Mouse (Mus musculus): ENCODE results near the gene Fgfr2. TPM values are rescaled to one million over a fixed set of nuclear protein-coding genes. Genes with fewer than 3 reads are reported as not detected.
"Not testable (repeated sequence)": the region's sequence is repeated elsewhere in the genome, so short reads cannot be mapped to it uniquely, and the experiment has no call there.

Gene Fgfr2
- polyA plus RNA-seq, 1 experiment from 2014 or later: 121 TPM

- ATAC-seq (ENCODE audit: insufficient number of reproducible peaks, insufficient read depth, low FRiP score, low TSS enrichment): no peak
- Histone ChIP-seq H3K4me1 (no peaks in the 10 kb centered on the region), H3K9ac (no peak overlapping the region), H3K4me2 (replicated peaks) (no peak overlapping the region), H3K4me3 (no peak overlapping the region), H3K27me3 (no peaks in the 10 kb centered on the region), H3K36me3 (no peaks in the 10 kb centered on the region), H3K27ac (no peak overlapping the region), H3K9me3 (no peaks in the 10 kb centered on the region)
- 78% methylated on average over 7 of the region's 7 CpGs for WGBS
Observed at GRCm38 (mm10) chr7:130153363-130153969, 2969.7 kb downstream of the Fgfr2 start.

DNA sequence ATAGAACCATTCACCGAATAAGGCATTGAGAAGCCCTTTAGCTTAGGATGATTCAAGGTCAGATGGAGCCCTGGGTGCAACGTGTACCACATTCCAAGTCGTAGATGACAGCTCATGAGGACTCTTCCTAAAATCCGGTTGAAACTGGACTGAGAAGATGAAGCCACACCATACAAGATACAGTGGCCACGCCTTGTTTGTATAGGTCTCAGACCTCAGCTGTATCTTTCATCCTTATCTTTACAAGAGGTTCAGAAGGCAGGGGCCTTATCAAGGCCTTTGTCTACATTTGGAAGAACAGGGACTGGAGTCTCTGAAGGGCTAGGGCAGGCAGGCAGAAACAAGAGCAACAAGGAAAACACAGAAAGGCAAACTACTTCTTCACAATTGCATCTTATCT lies 2974.2 kb downstream of the Fgfr2 start:
- WGBS: 89% methylated on average over 5 of the region's 5 CpGs
- Histone ChIP-seq H3K4me2 (replicated peaks) (no peak overlapping the region), H3K4me3 (no peak overlapping the region), H3K27me3 (no peaks in the 10 kb centered on the region), H3K4me1 (no peaks in the 10 kb centered on the region), H3K9me3 (no peaks in the 10 kb centered on the region), H3K27ac (no peak overlapping the region), H3K36me3 (no peaks in the 10 kb centered on the region), H3K9ac (no peak overlapping the region)
- no peak for ATAC-seq (ENCODE audit: insufficient number of reproducible peaks, insufficient read depth, low FRiP score, low TSS enrichment)

DNA sequence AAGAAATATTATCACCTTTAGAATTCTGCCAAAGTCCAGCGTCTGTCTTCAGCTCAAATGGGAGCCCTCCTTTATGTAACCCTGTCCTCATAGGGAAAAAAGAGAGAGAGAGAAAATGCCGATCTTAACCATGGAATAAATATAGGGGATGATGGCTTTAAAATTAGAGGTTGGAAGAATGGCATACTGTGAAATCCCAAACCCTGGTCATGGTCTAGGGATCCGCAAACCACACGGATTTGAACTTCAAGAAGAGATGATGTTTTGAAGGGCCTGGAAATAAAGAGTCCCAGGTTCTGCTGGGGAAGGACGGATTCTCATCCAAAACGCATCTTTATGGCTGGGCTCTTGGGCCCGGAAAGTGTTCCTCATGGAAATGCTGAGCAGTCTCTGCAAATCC lies 2975.9 kb downstream of the Fgfr2 start:
- H3K4me3 ChIP-seq: no peak overlapping the region
- no peak overlapping the region for H3K27ac ChIP-seq
- no peak for ATAC-seq (ENCODE audit: insufficient number of reproducible peaks, insufficient read depth, low FRiP score, low TSS enrichment)
- H3K9me3 ChIP-seq: no peaks in the 10 kb centered on the region
- 86% methylated on average over 7 of the region's 7 CpGs for WGBS
- no peaks in the 10 kb centered on the region for H3K4me1 ChIP-seq
- H3K4me2 ChIP-seq (replicated peaks): no peak overlapping the region
- H3K27me3 ChIP-seq: no peaks in the 10 kb centered on the region
- no peak overlapping the region for H3K9ac ChIP-seq
- no peaks in the 10 kb centered on the region for H3K36me3 ChIP-seq

DNA sequence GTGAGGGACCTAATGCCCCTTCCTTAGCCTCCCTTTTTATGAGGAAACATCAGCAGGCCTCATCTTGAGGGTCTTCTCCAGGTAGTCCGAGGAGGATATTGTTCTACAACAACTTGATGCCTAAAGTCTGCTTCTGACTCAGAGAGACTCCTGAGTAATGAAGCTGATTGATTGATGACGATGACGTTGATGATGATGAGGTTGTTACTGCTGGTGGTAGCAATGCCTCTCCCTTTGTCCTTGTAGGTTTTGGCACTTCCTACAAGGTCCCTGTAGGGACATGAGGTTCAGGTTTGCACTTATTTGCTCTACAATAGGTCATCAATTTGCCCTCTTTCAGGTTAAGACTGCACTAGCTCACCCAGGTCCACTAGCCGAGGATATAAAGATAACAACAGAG lies 2977.9 kb downstream of the Fgfr2 start:
- WGBS: 92% methylated on average over 4 of the region's 4 CpGs
- ATAC-seq (ENCODE audit: insufficient number of reproducible peaks, insufficient read depth, low FRiP score, low TSS enrichment): no peak
- Histone ChIP-seq H3K27me3 (no peaks in the 10 kb centered on the region), H3K27ac (no peak overlapping the region), H3K9me3 (no peaks in the 10 kb centered on the region), H3K36me3 (no peaks in the 10 kb centered on the region), H3K9ac (no peak overlapping the region), H3K4me3 (no peak overlapping the region), H3K4me1 (no peaks in the 10 kb centered on the region), H3K4me2 (replicated peaks) (no peak overlapping the region)

- no peaks in the 10 kb centered on the region for H3K36me3 ChIP-seq
- H3K4me3 ChIP-seq: no peak overlapping the region
- 80% methylated on average over 7 of the region's 7 CpGs for WGBS
- no peak overlapping the region for H3K27ac ChIP-seq
- H3K9me3 ChIP-seq: no peaks in the 10 kb centered on the region
- ATAC-seq (ENCODE audit: insufficient number of reproducible peaks, insufficient read depth, low FRiP score, low TSS enrichment): no peak
- H3K27me3 ChIP-seq: no peaks in the 10 kb centered on the region
- no peaks in the 10 kb centered on the region for H3K4me1 ChIP-seq
- no peak overlapping the region for H3K4me2 ChIP-seq (replicated peaks)
- no peak overlapping the region for H3K9ac ChIP-seq
Observed at GRCm38 (mm10) chr7:130143371-130143770, 2979.8 kb downstream of the Fgfr2 start.

- no peak overlapping the region for H3K4me2 ChIP-seq (replicated peaks)
- 81% methylated on average over 3 of the region's 3 CpGs for WGBS
- no peaks in the 10 kb centered on the region for H3K9me3 ChIP-seq
- H3K9ac ChIP-seq: no peak overlapping the region
- H3K4me1 ChIP-seq: no peaks in the 10 kb centered on the region
- no peaks in the 10 kb centered on the region for H3K27me3 ChIP-seq
- no peak overlapping the region for H3K27ac ChIP-seq
- ATAC-seq (ENCODE audit: insufficient number of reproducible peaks, insufficient read depth, low FRiP score, low TSS enrichment): no peak
- no peak overlapping the region for H3K4me3 ChIP-seq
- no peaks in the 10 kb centered on the region for H3K36me3 ChIP-seq
Observed at GRCm38 (mm10) chr7:130141088-130141873, 2981.9 kb downstream of the Fgfr2 start.

- Histone ChIP-seq H3K9me3 (no peaks in the 10 kb centered on the region), H3K9ac (no peak overlapping the region), H3K36me3 (no peaks in the 10 kb centered on the region), H3K27me3 (no peaks in the 10 kb centered on the region), H3K4me3 (no peak overlapping the region), H3K4me1 (no peaks in the 10 kb centered on the region), H3K27ac (no peak overlapping the region), H3K4me2 (replicated peaks) (no peak overlapping the region)
- 62% methylated on average over 3 of the region's 3 CpGs for WGBS
- no peak for ATAC-seq (ENCODE audit: insufficient number of reproducible peaks, insufficient read depth, low FRiP score, low TSS enrichment)
Observed at GRCm38 (mm10) chr7:130134924-130135365, 2988.2 kb downstream of the Fgfr2 start.

DNA sequence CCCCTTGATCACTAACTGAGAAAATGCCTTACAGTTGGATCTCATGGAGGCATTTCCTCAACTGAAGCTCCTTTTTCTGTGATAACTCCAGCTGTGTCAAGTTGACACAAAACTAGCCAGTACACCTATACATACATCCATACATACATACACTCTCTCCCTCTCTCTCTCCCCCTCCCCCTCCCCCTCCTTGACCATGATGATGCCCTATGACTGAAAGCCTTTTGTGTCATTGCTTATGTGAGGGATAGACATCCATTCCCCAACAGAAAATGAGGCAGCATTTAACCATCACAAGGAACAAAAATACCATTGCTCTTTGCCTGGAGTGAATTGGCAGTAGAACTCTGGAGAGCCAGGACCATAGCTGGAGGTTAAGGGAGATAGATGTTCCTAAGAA lies 2988.7 kb downstream of the Fgfr2 start:
- H3K4me1 ChIP-seq; ATAC-seq (ENCODE audit: insufficient number of reproducible peaks, insufficient read depth, low FRiP score, low TSS enrichment); H3K27me3 ChIP-seq; H3K9ac ChIP-seq; H3K4me3 ChIP-seq; H3K4me2 ChIP-seq (replicated peaks); H3K27ac ChIP-seq; H3K9me3 ChIP-seq; H3K36me3 ChIP-seq: not testable (repeated sequence)

DNA sequence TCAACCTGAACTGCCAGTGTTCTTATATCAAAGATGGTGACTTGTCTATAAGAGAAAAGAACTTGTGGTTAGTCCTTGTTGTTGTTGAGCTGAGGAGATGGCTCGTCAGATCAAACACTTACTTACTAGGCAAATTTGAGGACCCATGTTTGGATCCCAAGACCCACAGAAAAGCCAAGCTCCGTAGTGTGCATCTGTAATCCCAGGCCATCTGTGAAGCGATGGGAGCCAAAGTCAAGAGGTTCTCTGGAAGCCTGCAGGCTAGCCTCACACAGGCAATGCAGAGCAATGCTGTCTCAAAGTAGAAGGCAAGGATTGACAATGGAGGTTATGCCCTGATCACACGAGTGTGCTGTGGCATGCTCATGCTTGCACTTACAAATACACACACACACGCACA lies 2992.9 kb downstream of the Fgfr2 start:
- ATAC-seq (ENCODE audit: insufficient number of reproducible peaks, insufficient read depth, low FRiP score, low TSS enrichment): no peak
- no peaks in the 10 kb centered on the region for H3K9me3 ChIP-seq
- WGBS: 83% methylated on average over 5 of the region's 5 CpGs
- H3K9ac ChIP-seq: no peak overlapping the region
- H3K27ac ChIP-seq: no peak overlapping the region
- no peaks in the 10 kb centered on the region for H3K27me3 ChIP-seq
- no peak overlapping the region for H3K4me2 ChIP-seq (replicated peaks)
- no peaks in the 10 kb centered on the region for H3K36me3 ChIP-seq
- no peak overlapping the region for H3K4me3 ChIP-seq
- peaks cover 11% of the 10 kb centered on the region; the same call in 1 of the 2 replicates for H3K4me1 ChIP-seq

DNA sequence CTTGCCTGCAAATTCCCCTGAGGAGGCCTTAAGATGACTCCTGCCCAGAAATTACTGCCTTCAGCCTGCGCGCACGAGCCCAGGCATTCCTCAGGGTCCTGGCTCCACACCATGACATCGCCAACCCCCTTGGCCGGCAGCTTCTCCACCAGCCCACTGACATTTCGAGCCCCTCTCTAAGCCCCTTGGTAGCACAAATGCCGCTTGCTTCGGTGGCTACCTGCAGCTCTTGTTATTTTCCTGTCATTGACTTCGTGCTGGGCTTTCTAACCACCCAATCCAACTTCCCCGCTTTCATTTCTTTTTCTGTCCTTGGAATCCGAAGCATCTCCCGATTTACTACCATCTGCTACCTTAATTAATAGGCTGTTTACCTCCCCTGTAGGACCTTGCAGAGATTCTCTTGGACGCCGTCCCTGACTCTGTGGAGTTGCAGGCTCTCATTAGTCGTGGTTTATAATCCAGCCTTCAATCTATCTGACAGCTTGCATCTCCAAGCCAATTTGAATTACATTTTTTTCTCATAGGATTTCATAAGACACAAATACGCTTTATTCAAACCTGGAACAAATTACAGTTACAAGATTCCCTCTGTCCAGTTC lies 2993.7 kb downstream of the Fgfr2 start:
- no peaks in the 10 kb centered on the region for H3K27me3 ChIP-seq
- H3K36me3 ChIP-seq: no peaks in the 10 kb centered on the region
- peaks cover 11% of the 10 kb centered on the region; the same call in 1 of the 2 replicates for H3K4me1 ChIP-seq
- 22% methylated on average over 16 of the region's 16 CpGs for WGBS
- no peak for ATAC-seq (ENCODE audit: insufficient number of reproducible peaks, insufficient read depth, low FRiP score, low TSS enrichment)
- H3K9me3 ChIP-seq: no peaks in the 10 kb centered on the region
- H3K9ac ChIP-seq: no peak overlapping the region
- peak overlapping the region; percentile 13; the same call in 1 of the 2 replicates for H3K4me2 ChIP-seq (replicated peaks)
- H3K27ac ChIP-seq: no peak overlapping the region
- H3K4me3 ChIP-seq: no peak overlapping the region

- H3K9ac ChIP-seq: no peak overlapping the region
- peaks cover 21% of the 10 kb centered on the region for H3K4me1 ChIP-seq
- H3K9me3 ChIP-seq: no peaks in the 10 kb centered on the region
- H3K4me3 ChIP-seq: no peak overlapping the region
- H3K27me3 ChIP-seq: no peaks in the 10 kb centered on the region
- H3K27ac ChIP-seq: no peak overlapping the region
- WGBS: 5% methylated on average over 2 of the region's 2 CpGs
- no peaks in the 10 kb centered on the region for H3K36me3 ChIP-seq
- ATAC-seq (ENCODE audit: insufficient number of reproducible peaks, insufficient read depth, low FRiP score, low TSS enrichment): no peak
- H3K4me2 ChIP-seq (replicated peaks): no peak overlapping the region
Observed at GRCm38 (mm10) chr7:130121507-130121906, 3001.6 kb downstream of the Fgfr2 start.

DNA sequence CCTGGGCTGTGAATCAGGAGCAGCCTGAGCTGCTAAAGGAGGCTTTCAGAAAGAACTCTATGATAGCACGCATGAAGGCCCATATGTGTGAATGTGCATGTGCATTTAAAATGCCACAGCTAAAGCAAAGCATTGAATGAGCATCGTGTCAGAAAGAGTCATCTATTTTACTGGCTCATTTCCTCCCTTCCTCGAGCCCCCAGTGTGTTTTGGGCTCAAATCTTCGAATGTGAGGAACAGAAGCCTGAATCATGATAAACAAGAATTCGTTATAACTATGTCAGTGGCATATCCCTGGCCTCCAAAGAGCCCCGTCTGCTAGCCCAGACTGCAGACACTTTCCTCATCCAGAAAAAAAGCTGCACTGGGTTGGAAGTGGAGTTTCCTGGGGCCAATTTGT lies 3003.7 kb downstream of the Fgfr2 start:
- no peak overlapping the region for H3K9ac ChIP-seq
- no peak overlapping the region for H3K27ac ChIP-seq
- no peaks in the 10 kb centered on the region for H3K36me3 ChIP-seq
- H3K9me3 ChIP-seq: no peaks in the 10 kb centered on the region
- 47% methylated on average over 6 of the region's 6 CpGs for WGBS
- ATAC-seq (ENCODE audit: insufficient number of reproducible peaks, insufficient read depth, low FRiP score, low TSS enrichment): no peak
- H3K4me3 ChIP-seq: no peak overlapping the region
- H3K4me1 ChIP-seq: peaks cover 21% of the 10 kb centered on the region
- no peaks in the 10 kb centered on the region for H3K27me3 ChIP-seq
- no peak overlapping the region for H3K4me2 ChIP-seq (replicated peaks)

Measured in embryonic facial prominence, embryonic 12.5 days (tissue).